Mouse (Mus musculus): ENCODE measurements around the gene Ppfia3. TPM values are rescaled to one million over a fixed set of nuclear protein-coding genes. Genes with fewer than 3 reads are reported as not detected.

Ppfia3 gene
- polyA plus RNA-seq, 1 experiment from 2014 or later = 4.3 TPM

DNA sequence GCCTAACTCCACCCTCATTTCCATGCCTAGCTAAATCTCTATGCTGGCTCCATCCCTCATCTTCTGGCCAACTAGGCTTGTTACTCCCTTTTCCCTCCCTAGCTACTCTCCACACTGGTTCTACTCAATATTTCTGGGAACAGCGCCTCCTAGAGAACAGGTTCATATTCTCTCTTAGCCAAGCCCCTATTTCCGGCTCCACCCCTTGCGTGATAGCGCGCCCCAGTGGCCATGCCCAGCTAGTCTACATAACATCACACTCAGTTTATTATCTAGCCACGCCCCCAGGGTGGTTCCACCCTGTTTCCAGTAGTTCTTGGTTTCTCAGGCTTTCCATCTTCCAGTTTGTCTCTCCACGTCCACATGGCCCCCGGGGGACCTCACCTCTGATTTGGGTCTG is 25.5 kb downstream of the Ppfia3 start:
- Histone ChIP-seq H3K27ac (0 out of 2 replicates have a peak overlapping the region, but pooled peaks have one; percentile 2), H3K9me3 (replicated peaks; ENCODE audit: low read length) (no peaks in the 10 kb centered on the region), H3K4me3 (replicated peaks; ENCODE audit: low read depth, low read length) (no peak overlapping the region; the same call in 1 of the 2 replicates), H3K4me1 (replicated peaks; ENCODE audit: insufficient read depth, low read length) (peaks cover 25% of the 10 kb centered on the region), H3K9ac (ENCODE audit: low read depth, low read length) (no peak overlapping the region), H3K4me2 (ENCODE audit: low read length) (peak overlapping the region; percentile 71), H3K27me3 (ENCODE audit: insufficient read depth, low read length) (no peaks in the 10 kb centered on the region), H3K36me3 (ENCODE audit: insufficient read depth, low read length) (no peaks in the 10 kb centered on the region)
- 2% methylated on average over 8 of the region's 8 CpGs for WGBS
- DNase-seq (ENCODE audit: low spot score) = peak; percentile 96
- peak; percentile 57 for ATAC-seq (replicated peaks; ENCODE audit: low FRiP score, low read depth)
- peak; percentile 94 for TF ChIP-seq CTCF (IDR thresholded peaks at IDR 0.05; ENCODE audit: low read depth)

DNA sequence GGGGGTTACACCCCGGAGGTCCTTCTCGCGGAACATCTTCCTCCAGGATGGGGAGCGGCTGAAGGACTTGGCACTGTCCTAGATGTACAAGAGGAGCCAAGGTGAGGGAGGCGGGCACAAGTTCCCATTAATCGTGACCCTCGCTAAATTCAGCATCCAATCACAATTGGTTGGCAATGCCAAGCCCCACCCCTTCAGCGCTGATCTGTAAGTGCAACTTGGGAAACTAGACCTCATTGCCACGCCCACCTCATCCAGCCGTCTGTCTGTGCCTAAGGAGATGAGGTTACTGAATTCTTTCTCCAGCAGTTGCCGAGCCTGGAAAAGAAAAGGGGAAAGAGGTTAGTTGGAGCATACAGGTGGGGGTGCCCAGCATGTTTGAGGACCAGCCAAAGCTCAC is 26.1 kb downstream of the Ppfia3 start:
- TF ChIP-seq CTCF (IDR thresholded peaks at IDR 0.05; ENCODE audit: low read depth) = no peak
- Histone ChIP-seq H3K4me1 (replicated peaks; ENCODE audit: insufficient read depth, low read length) (peaks cover 25% of the 10 kb centered on the region), H3K9ac (ENCODE audit: low read depth, low read length) (0 out of 2 replicates have a peak overlapping the region, but pooled peaks have one; percentile 36), H3K27me3 (ENCODE audit: insufficient read depth, low read length) (no peaks in the 10 kb centered on the region), H3K27ac (peak overlapping the region; percentile 31; the same call in 1 of the 2 replicates), H3K9me3 (replicated peaks; ENCODE audit: low read length) (no peaks in the 10 kb centered on the region), H3K4me2 (ENCODE audit: low read length) (peak overlapping the region; percentile 71), H3K36me3 (ENCODE audit: insufficient read depth, low read length) (no peaks in the 10 kb centered on the region), H3K4me3 (replicated peaks; ENCODE audit: low read depth, low read length) (peak overlapping the region; percentile 35)
- no peak for ATAC-seq (replicated peaks; ENCODE audit: low FRiP score, low read depth)
- peak; percentile 83 for DNase-seq (ENCODE audit: low spot score)
- under 1% methylated on average over 11 of the region's 11 CpGs for WGBS

DNA sequence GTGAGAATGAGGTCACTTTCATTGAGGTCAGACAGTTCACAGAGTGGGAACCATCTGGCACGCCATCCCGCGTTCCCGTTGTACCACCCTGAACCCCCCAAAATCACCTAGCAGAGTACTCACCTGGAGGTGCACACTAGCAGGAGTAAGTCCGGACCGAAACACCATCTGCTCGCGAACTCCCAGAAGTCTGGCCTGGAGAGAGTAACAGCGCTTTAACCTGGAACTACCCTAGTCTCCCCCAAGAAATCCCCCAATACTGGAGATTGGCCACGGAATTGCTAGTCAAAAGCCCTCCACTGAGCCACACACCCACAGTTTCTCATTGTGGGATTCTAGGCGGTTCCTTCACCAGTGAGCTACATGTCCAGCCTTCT is 26.8 kb downstream of the Ppfia3 start:
- Histone ChIP-seq H3K9ac (ENCODE audit: low read depth, low read length) (peak overlapping the region; percentile 36), H3K4me1 (replicated peaks; ENCODE audit: insufficient read depth, low read length) (peaks cover 25% of the 10 kb centered on the region), H3K36me3 (ENCODE audit: insufficient read depth, low read length) (no peaks in the 10 kb centered on the region), H3K4me2 (ENCODE audit: low read length) (peak overlapping the region; percentile 71), H3K9me3 (replicated peaks; ENCODE audit: low read length) (no peaks in the 10 kb centered on the region), H3K4me3 (replicated peaks; ENCODE audit: low read depth, low read length) (peak overlapping the region; percentile 35), H3K27me3 (ENCODE audit: insufficient read depth, low read length) (no peaks in the 10 kb centered on the region), H3K27ac (peak overlapping the region; percentile 31; the same call in 1 of the 2 replicates)
- ATAC-seq (replicated peaks; ENCODE audit: low FRiP score, low read depth) = no peak
- TF ChIP-seq CTCF (IDR thresholded peaks at IDR 0.05; ENCODE audit: low read depth) = no peak
- no peak for DNase-seq (ENCODE audit: low spot score)
- WGBS = 2% methylated on average over 11 of the region's 11 CpGs

DNA sequence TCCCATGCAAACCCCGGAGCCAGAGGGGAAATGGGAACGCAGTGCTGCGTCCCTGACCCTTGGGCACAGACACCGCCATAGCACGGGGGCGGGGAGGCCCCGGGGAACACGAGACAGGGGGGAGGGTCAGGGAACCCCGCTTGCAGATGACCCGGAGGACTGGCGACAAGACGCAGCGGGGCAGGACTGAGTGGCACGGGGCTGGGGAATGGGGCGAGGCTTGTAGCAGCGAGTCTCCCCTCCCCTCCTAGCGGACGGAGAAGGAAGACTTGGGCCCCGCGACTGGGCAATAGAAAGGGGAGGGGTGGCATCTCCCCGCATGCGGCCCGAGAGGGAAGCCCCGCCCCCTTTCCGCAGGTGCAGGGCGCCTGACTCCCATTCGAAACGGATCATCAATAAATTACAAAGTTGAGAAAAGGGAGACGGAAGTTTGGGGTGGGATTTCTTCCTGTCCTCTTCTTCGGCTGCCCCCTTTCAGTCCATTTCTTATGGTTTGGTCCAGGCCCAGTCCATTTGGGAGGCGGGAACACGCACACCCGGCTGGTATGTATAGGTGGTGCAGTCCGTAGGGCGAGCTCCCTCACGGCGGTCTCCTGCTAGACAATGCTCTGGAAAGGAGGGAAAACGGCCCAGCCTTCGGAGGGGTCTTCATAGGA is 27.3 kb downstream of the Ppfia3 start:
- H3K36me3 ChIP-seq (ENCODE audit: insufficient read depth, low read length) = no peaks in the 10 kb centered on the region
- DNase-seq (ENCODE audit: low spot score) = peak; percentile 91
- TF ChIP-seq CTCF (IDR thresholded peaks at IDR 0.05; ENCODE audit: low read depth) = peak; percentile 55
- H3K4me1 ChIP-seq (replicated peaks; ENCODE audit: insufficient read depth, low read length) = peaks cover 29% of the 10 kb centered on the region
- H3K27ac ChIP-seq = peak overlapping the region; percentile 56
- peak overlapping the region; percentile 71 for H3K4me2 ChIP-seq (ENCODE audit: low read length)
- H3K9me3 ChIP-seq (replicated peaks; ENCODE audit: low read length) = no peaks in the 10 kb centered on the region
- peak overlapping the region; percentile 35 for H3K4me3 ChIP-seq (replicated peaks; ENCODE audit: low read depth, low read length)
- under 1% methylated on average over 35 of the region's 39 CpGs for WGBS
- H3K27me3 ChIP-seq (ENCODE audit: insufficient read depth, low read length) = no peaks in the 10 kb centered on the region
- ATAC-seq (replicated peaks; ENCODE audit: low FRiP score, low read depth) = peak; percentile 56
- H3K9ac ChIP-seq (ENCODE audit: low read depth, low read length) = peak overlapping the region; percentile 36

DNA sequence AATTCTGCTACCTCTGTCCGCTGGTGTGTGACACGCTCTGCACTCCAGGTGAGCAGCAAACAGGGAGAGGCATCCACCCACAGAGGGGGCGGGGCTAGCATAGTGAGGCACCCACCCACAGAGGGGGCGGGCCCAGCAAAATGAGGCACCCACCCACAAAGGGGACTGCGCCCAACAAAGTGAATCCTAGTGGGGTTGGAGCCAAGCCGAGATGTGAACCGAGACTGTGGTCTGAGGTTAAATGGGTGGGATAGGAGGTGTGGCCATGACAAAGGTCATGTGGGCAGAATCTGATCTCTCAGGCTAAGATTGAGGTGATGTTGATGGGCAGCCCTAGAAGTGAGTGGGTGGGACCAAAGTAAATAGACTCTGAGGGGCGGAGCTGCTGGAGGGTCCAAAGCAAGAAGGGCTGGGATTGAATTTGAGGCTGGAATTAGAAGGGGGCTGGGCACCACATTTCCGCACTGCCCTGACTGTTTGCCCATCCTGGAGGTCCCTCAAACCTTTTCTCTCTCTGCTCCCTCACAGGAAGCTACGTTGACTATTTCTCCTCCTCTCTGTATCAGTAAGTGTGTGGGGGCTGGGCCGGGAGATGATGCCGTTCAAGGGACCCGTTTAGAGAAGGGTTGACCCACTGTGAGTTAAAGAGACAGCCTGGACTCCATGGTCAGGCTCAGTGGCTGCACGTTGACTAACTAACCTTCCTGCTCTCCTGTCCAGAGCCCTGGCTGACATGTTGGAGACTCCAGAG is 28.5 kb downstream of the Ppfia3 start:
- 3% methylated on average over 14 of the region's 14 CpGs for WGBS

DNA sequence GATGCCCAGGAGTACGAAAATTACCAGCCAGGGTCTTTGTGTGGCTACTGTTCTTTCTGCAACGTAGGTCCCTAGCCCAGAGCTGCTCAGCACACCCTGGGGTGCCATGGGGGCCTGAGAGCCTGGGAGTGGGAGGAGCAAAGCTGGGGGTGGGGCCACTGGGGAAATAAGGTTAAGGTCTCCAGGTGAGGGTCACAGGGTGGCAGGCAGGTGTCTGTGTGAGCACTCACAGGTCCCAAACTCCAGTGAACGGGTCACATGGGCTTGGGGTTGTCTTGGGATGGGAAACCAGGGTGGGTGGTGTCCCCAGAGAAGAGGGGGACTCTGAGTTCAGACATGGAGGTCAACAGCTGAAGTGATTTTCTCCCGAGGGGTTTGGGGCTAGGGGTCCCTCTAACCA is 29.4 kb downstream of the Ppfia3 start:
- H3K9me3 ChIP-seq (replicated peaks; ENCODE audit: low read length) = no peaks in the 10 kb centered on the region

More for the DNA sequence above, 28.5 kb downstream of the Ppfia3 start:
- ATAC-seq (replicated peaks; ENCODE audit: low FRiP score, low read depth) (peak; percentile 15), DNase-seq (ENCODE audit: low spot score) (peak; percentile 73)
- Histone ChIP-seq H3K4me3 (replicated peaks; ENCODE audit: low read depth, low read length) (peak overlapping the region; percentile 35; the same call in 1 of the 2 replicates), H3K36me3 (ENCODE audit: insufficient read depth, low read length) (no peaks in the 10 kb centered on the region), H3K4me1 (replicated peaks; ENCODE audit: insufficient read depth, low read length) (peaks cover 29% of the 10 kb centered on the region), H3K4me2 (ENCODE audit: low read length) (peak overlapping the region; percentile 71), H3K27ac (peak overlapping the region; percentile 56; the same call in 1 of the 2 replicates), H3K9ac (ENCODE audit: low read depth, low read length) (peak overlapping the region; percentile 36; the same call in 1 of the 2 replicates), H3K9me3 (replicated peaks; ENCODE audit: low read length) (no peaks in the 10 kb centered on the region), H3K27me3 (ENCODE audit: insufficient read depth, low read length) (no peaks in the 10 kb centered on the region)
- no peak for TF ChIP-seq CTCF (IDR thresholded peaks at IDR 0.05; ENCODE audit: low read depth)

More for the DNA sequence above, 29.4 kb downstream of the Ppfia3 start:
- TF ChIP-seq CTCF (IDR thresholded peaks at IDR 0.05; ENCODE audit: low read depth) = no peak
- Histone ChIP-seq H3K27ac (no peak overlapping the region), H3K36me3 (ENCODE audit: insufficient read depth, low read length) (no peaks in the 10 kb centered on the region), H3K4me3 (replicated peaks; ENCODE audit: low read depth, low read length) (no peak overlapping the region), H3K4me1 (replicated peaks; ENCODE audit: insufficient read depth, low read length) (peaks cover 31% of the 10 kb centered on the region), H3K4me2 (ENCODE audit: low read length) (no peak overlapping the region), H3K27me3 (ENCODE audit: insufficient read depth, low read length) (no peaks in the 10 kb centered on the region), H3K9ac (ENCODE audit: low read depth, low read length) (no peak overlapping the region)
- WGBS = 15% methylated on average over 4 of the region's 4 CpGs
- ATAC-seq (replicated peaks; ENCODE audit: low FRiP score, low read depth) (no peak), DNase-seq (ENCODE audit: low spot score) (no peak)
